Mouse (Mus musculus) embryonic facial prominence, embryonic 11.5 days (tissue): ENCODE measurements around the gene Atp11a. TPM values are rescaled to one million over a fixed set of nuclear protein-coding genes. Genes with fewer than 3 reads are reported as not detected.
A peak's percentile ranks its signal among the peaks of the same experiment; 100 is the strongest.

ENCODE experiments used
- ATAC-seq: fragments of 200-750 bp; cut with Nextera tagmentation; replicated peaks from 2 replicates; pipeline ENCODE4 v1.8.0; 2017; ENCODE audit warnings: low read depth; ENCODE audit not compliant: insufficient number of reproducible peaks, low FRiP score, low TSS enrichment
- DNase-seq: peaks from one replicate; pipeline ENCODE4 v3.0.0-alpha.2; 2015; ENCODE audit warnings: low spot score
- H3K27ac ChIP-seq: fragments of 300-500 bp; sonication (generic); replicated peaks from 2 replicates; pipeline ENCODE4 v1.5.1; 2014; ENCODE audit warnings: mild to moderate bottlenecking, low read depth, low read length, control low read depth
- H3K27me3 ChIP-seq: fragments of 300-500 bp; sonication (generic); 2 replicates; pipeline ENCODE4 v1.6.1; 2014; ENCODE audit warnings: mild to moderate bottlenecking, low read length, moderate library complexity, mixed read lengths; ENCODE audit not compliant: control insufficient read depth, insufficient read depth
- H3K36me3 ChIP-seq: fragments of 300-500 bp; sonication (generic); replicated peaks from 2 replicates; pipeline ENCODE4 v1.6.1; 2014; ENCODE audit warnings: low read depth, mild to moderate bottlenecking, low read length, moderate library complexity, mixed read lengths; ENCODE audit not compliant: control insufficient read depth, insufficient read depth
- H3K4me1 ChIP-seq: fragments of 300-500 bp; sonication (generic); 2 replicates; pipeline ENCODE4 v1.6.1; 2014; ENCODE audit warnings: low read length, mixed read lengths; ENCODE audit not compliant: control insufficient read depth, insufficient read depth
- H3K4me2 ChIP-seq: fragments of 300-500 bp; sonication (generic); 2 replicates; pipeline ENCODE4 v1.6.1; 2014; ENCODE audit warnings: low read depth, mild to moderate bottlenecking, control low read depth, low read length, moderate library complexity
- H3K4me3 ChIP-seq: fragments of 300-500 bp; sonication (generic); 2 replicates; pipeline ENCODE4 v1.5.1; 2014; ENCODE audit warnings: low read depth, low read length, control low read depth
- H3K9ac ChIP-seq: fragments of 300-500 bp; sonication (generic); replicated peaks from 2 replicates; pipeline ENCODE4 v1.6.1; 2014; ENCODE audit warnings: mild to moderate bottlenecking, control low read depth, low read length
- H3K9me3 ChIP-seq: fragments of 300-500 bp; sonication (generic); replicated peaks from 2 replicates; pipeline ENCODE4 v1.6.1; 2016; ENCODE audit warnings: mild to moderate bottlenecking, low read length, inconsistent platforms, mixed read lengths; ENCODE audit not compliant: control insufficient read depth
- whole genome bisulfite sequencing: fragments of 180-500 bp; shearing (Covaris S2); extraction: QIAGEN DNeasy Blood & Tissue Kit; methylation state at CpG from one replicate; pipeline ENCODE4 v1.1.7; 2014; 5-methylcytosine and 5-hydroxymethylcytosine counted together
- polyA plus RNA-seq: library from polyadenylated mRNA; unstranded; fragments of >200 nt; fragmentation: Nextera tagmentation; extraction: Ambion mirVana; gene quantifications from 2 replicates; pipeline ENCODE4 v1.2.1, GENCODE M21; 2014

Gene Atp11a
- polyA plus RNA-seq, 1 experiment from 2014 or later, result 11.6 TPM

DNA sequence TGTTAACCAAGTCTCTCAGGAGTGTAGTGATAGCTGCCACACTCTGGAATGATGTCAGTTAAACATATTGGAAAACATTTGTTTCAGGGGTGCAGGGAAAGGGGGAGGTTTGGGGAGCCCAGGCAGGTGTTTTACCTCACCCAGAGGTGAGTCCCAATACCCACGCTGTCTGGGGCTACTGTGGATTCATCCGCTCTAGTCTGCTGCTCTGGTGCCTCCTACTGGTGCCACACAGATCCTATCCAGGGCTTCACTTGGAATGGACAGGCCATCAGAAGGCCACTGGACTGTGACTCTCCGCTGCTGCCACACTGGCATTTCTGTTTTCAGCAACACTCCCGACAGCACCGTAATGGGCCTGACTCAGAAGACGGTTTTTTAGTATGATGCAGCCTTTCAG lies 109.0 kb downstream of the Atp11a start:
- DNase-seq (no peak), ATAC-seq (no peak)
- Histone ChIP-seq H3K4me3 (no peak overlapping the region), H3K27ac (no peak overlapping the region), H3K36me3 (no peaks in the 10 kb centered on the region), H3K4me1 (no peaks in the 10 kb centered on the region), H3K4me2 (no peak overlapping the region), H3K27me3 (no peaks in the 10 kb centered on the region), H3K9ac (no peak overlapping the region), H3K9me3 (no peaks in the 10 kb centered on the region)
- WGBS, result 69% methylated on average over 6 of the region's 6 CpGs

DNA sequence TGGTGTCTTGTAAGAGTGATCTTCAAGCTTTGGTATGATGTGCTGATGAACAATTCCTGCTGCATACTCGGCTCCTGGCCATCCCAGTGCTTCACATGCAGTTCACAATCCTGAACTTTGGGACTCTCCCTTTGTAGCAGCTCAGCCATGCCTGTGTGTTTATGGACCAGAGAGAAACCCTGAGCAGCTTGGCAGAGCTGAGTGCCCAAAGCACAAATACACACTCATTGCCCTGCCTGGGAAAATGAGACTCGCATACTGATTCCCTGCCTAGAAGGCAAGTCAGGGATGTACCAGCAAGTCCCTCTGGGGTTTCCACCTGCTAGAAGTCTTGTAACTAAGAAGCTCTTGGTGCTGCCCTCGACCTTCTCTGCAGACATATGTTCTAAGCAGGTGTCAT lies 112.8 kb downstream of the Atp11a start:
- Histone ChIP-seq H3K4me1 (no peaks in the 10 kb centered on the region), H3K27ac (no peak overlapping the region), H3K4me3 (no peak overlapping the region), H3K36me3 (no peaks in the 10 kb centered on the region), H3K9ac (no peak overlapping the region), H3K9me3 (no peaks in the 10 kb centered on the region), H3K27me3 (peaks cover 7% of the 10 kb centered on the region), H3K4me2 (no peak overlapping the region)
- ATAC-seq, result no peak
- DNase-seq, result no peak
- 76% methylated on average over 3 of the region's 3 CpGs for WGBS

GRCm38 (mm10) chr8:12870656-12871055 lies 113.8 kb downstream of the Atp11a start:
- no peaks in the 10 kb centered on the region for H3K4me1 ChIP-seq
- H3K27ac ChIP-seq, result no peak overlapping the region
- H3K9me3 ChIP-seq, result no peaks in the 10 kb centered on the region
- no peak for DNase-seq
- no peak overlapping the region for H3K9ac ChIP-seq
- no peak overlapping the region for H3K4me3 ChIP-seq
- 85% methylated on average over 5 of the region's 5 CpGs for WGBS
- no peak for ATAC-seq
- H3K27me3 ChIP-seq, result peaks cover 7% of the 10 kb centered on the region
- no peaks in the 10 kb centered on the region for H3K36me3 ChIP-seq
- H3K4me2 ChIP-seq, result no peak overlapping the region

- H3K9ac ChIP-seq, result no peak overlapping the region
Observed at GRCm38 (mm10) chr8:12871461-12871860, 114.6 kb downstream of the Atp11a start.

DNA sequence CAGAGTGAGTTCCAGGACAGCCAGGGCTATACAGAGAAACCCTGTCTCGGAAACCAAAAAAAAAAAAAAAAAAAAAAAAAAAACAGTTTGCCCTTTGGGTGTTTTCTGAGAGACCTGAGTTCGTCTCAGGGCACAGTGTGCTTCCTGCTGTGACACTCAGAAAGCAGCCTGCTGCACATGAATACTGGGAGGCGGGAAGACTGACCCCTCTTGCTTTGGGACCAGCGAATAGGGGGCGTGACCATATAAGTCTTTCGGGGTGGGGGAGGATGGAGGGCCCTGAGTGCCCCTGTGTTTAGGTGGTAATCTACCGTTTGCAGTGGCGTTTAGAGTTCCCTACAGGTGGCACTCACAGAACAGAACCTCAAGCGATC lies 116.2 kb downstream of the Atp11a start:
- peaks cover 7% of the 10 kb centered on the region for H3K27me3 ChIP-seq

More at GRCm38 (mm10) chr8:12871461-12871860, 114.6 kb downstream of the Atp11a start:
- ATAC-seq (0 out of 2 replicates have a peak, but pooled peaks have one; percentile 11), DNase-seq (peak; percentile 33)
- Histone ChIP-seq H3K27ac (no peak overlapping the region), H3K36me3 (no peaks in the 10 kb centered on the region), H3K4me1 (no peaks in the 10 kb centered on the region), H3K27me3 (peaks cover 7% of the 10 kb centered on the region), H3K9me3 (no peaks in the 10 kb centered on the region), H3K4me3 (no peak overlapping the region), H3K4me2 (no peak overlapping the region)
- 5% methylated on average over 5 of the region's 5 CpGs for WGBS

GRCm38 (mm10) chr8:12873357-12874046 lies 116.7 kb downstream of the Atp11a start, which contains the start of gene Mcf2l:
Mcf2l (plus strand) TSS chr8:12873806.
- Histone ChIP-seq H3K36me3 (no peaks in the 10 kb centered on the region), H3K27me3 (peaks cover 7% of the 10 kb centered on the region), H3K9ac (peak within 1 kb of the TSS; percentile 30), H3K4me3 (peak within 1 kb of the TSS; percentile 43), H3K4me2 (peak within 1 kb of the TSS; percentile 68), H3K27ac (no peak within 1 kb of the TSS), H3K9me3 (no peaks in the 10 kb centered on the region), H3K4me1 (no peaks in the 10 kb centered on the region)
- under 1% methylated on average over 26 of the region's 30 CpGs for WGBS
- ATAC-seq, result peak; percentile 70
- DNase-seq, result peak; percentile 87

More for the DNA sequence above, 116.2 kb downstream of the Atp11a start:
- Histone ChIP-seq H3K4me3 (peak overlapping the region; percentile 43), H3K9ac (no peak overlapping the region; the same call in 1 of the 2 replicates), H3K27ac (no peak overlapping the region), H3K9me3 (no peaks in the 10 kb centered on the region), H3K4me1 (no peaks in the 10 kb centered on the region), H3K36me3 (no peaks in the 10 kb centered on the region), H3K4me2 (peak overlapping the region; percentile 68)
- 6% methylated on average over 9 of the region's 9 CpGs for WGBS
- DNase-seq (no peak), ATAC-seq (no peak)

DNA sequence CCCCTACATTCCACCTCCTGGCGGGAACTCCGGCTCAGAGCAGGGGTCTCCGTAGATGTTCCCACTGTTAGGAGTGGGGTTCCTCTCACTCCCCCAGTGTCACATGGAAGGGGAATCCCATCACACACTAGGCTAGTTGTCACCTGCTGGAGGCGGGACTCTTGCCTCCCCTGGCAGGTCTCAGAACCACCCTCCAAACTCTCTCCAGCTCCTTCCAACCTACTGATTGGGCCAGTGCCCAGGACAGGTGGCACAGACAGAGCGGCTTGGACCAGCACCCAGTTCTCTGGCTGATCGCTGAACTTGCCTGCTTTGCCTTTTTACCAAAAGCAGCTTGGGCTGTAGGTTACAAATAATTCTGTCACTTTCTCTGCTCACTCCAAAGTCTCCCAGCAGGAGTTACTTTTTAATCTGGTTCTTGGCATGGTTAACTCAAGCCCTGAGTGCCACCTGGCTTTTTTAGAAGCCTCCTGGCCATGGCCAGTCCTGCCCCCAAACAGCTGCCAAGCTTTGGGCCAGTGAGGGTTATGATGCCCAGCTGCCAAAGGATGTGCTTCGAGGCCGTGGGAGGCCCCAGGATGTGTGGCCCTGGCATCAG lies 117.5 kb downstream of the Atp11a start:
- ATAC-seq (peak; percentile 31), DNase-seq (peak; percentile 12)
- peak overlapping the region; percentile 30 for H3K9ac ChIP-seq
- H3K4me2 ChIP-seq, result peak overlapping the region; percentile 68
- peak overlapping the region; percentile 43 for H3K4me3 ChIP-seq
- H3K4me1 ChIP-seq, result no peaks in the 10 kb centered on the region
- H3K36me3 ChIP-seq, result no peaks in the 10 kb centered on the region
- 20% methylated on average over 8 of the region's 8 CpGs for WGBS
- H3K9me3 ChIP-seq, result no peaks in the 10 kb centered on the region
- no peak overlapping the region for H3K27ac ChIP-seq
- H3K27me3 ChIP-seq, result peaks cover 7% of the 10 kb centered on the region

DNA sequence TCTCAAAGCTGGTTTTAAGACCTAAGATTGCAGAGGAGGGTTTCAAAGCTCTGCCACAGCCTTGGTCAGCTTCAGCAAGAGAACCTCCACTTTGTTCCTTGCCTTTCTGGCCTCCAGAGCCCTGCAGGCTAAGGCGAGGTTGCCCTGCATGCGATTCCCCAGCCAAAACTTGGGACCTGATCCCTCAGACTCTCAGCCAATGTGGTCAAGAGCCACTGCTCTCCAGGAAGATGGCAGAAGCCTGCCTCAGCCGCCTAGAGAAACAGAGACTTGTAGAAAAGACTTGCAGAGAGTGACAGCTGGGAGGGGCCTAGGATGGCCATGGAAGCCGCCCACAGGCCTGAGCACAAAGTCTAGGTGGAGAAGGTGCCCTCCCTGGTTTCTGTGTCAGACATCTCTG lies 118.2 kb downstream of the Atp11a start:
- H3K4me3 ChIP-seq, result no peak overlapping the region
- ATAC-seq, result no peak
- WGBS, result 80% methylated on average over 4 of the region's 4 CpGs

More for the DNA sequence above, 118.2 kb downstream of the Atp11a start:
- no peaks in the 10 kb centered on the region for H3K36me3 ChIP-seq
- no peak overlapping the region for H3K27ac ChIP-seq
- H3K9ac ChIP-seq, result no peak overlapping the region
- no peaks in the 10 kb centered on the region for H3K9me3 ChIP-seq
- no peak overlapping the region; the same call in 1 of the 2 replicates for H3K4me2 ChIP-seq
- DNase-seq, result no peak
- H3K4me1 ChIP-seq, result no peaks in the 10 kb centered on the region
- peaks cover 7% of the 10 kb centered on the region for H3K27me3 ChIP-seq
